Mouse (Mus musculus) hindlimb bud, embryonic 11.5 days (tissue): Measurements from ENCODE around the gene Mrpl9.

Experiments
- DNase-seq: peaks from one replicate; pipeline ENCODE4 v3.0.0-alpha.2; 2012; ENCODE audit warnings: low read depth, low spot score; ENCODE audit errors: extremely low spot score

The Mrpl9 gene

GRCm38 (mm10) chr3:94463926-94464578 lies 20.9 kb downstream of the Mrpl9 start:
- DNase-seq, result no peak

- no peak for DNase-seq
Observed at GRCm38 (mm10) chr3:94465632-94466430, 22.7 kb downstream of the Mrpl9 start.

GRCm38 (mm10) chr3:94468931-94469330 lies 25.8 kb downstream of the Mrpl9 start:
- no peak for DNase-seq

GRCm38 (mm10) chr3:94472447-94473114 lies 29.5 kb downstream of the Mrpl9 start:
- no peak for DNase-seq

GRCm38 (mm10) chr3:94473115-94473505 lies 30.0 kb downstream of the Mrpl9 start:
- no peak for DNase-seq

GRCm38 (mm10) chr3:94473567-94474232 lies 30.6 kb downstream of the Mrpl9 start:
- no peak for DNase-seq

GRCm38 (mm10) chr3:94476301-94477035 lies 33.4 kb downstream of the Mrpl9 start:
- DNase-seq, result no peak

GRCm38 (mm10) chr3:94477444-94477843 lies 34.3 kb downstream of the Mrpl9 start:
- DNase-seq, result no peak

GRCm38 (mm10) chr3:94477981-94478422 lies 34.9 kb downstream of the Mrpl9 start, which contains the start of gene Celf3:
TSS of gene Celf3 (plus strand) at chr3:94478295.
- DNase-seq, result no peak

- no peak for DNase-seq
Observed at GRCm38 (mm10) chr3:94478591-94479169, 35.6 kb downstream of the Mrpl9 start.

GRCm38 (mm10) chr3:94479564-94479963 lies 36.4 kb downstream of the Mrpl9 start:
- no peak for DNase-seq

- no peak for DNase-seq
Observed at GRCm38 (mm10) chr3:94480291-94480884, 37.3 kb downstream of the Mrpl9 start, which contains the start of gene Riiad1. TSS of gene Riiad1 (minus strand) at chr3:94480341.

GRCm38 (mm10) chr3:94481429-94481828 lies 38.3 kb downstream of the Mrpl9 start:
- no peak for DNase-seq

GRCm38 (mm10) chr3:94482764-94483385 lies 39.8 kb downstream of the Mrpl9 start:
- DNase-seq, result no peak

- DNase-seq, result no peak
Observed at GRCm38 (mm10) chr3:94483790-94484439, 40.8 kb downstream of the Mrpl9 start.

- DNase-seq, result no peak
Observed at GRCm38 (mm10) chr3:94485922-94486321, 42.8 kb downstream of the Mrpl9 start.

- no peak for DNase-seq
Observed at GRCm38 (mm10) chr3:94487581-94487980, 44.5 kb downstream of the Mrpl9 start.

- no peak for DNase-seq
Observed at GRCm38 (mm10) chr3:94497162-94497561, 54.0 kb downstream of the Mrpl9 start.
